Mouse (Mus musculus): ENCODE data around the gene Gm37419.

The Gm37419 gene

DNA sequence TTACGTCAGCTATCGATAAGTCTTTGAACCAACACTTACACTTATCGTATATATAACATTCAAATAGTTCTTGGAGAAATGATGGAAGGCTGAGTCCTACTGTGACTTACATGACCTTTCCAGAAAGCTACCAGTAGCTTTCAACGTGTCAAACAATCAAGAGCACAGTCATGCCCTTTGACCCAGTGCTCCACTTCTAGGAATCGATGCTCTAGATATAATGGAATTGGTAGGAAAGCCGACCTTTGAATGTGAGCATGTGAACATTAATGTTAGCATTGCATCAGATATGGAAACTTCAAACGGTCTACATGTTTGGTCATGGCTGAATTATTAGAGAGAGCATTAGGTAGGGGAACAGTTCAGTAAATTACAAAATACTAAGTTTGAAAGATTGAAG is 8.1 kb downstream of the Gm37419 start:
- no peak overlapping the region for H3K4me3 ChIP-seq (replicated peaks; ENCODE audit: low read length)
- no peaks in the 10 kb centered on the region for H3K9me3 ChIP-seq (ENCODE audit: low read length)
- H3K36me3 ChIP-seq (ENCODE audit: insufficient read depth, low read length): no peaks in the 10 kb centered on the region
- H3K4me1 ChIP-seq (replicated peaks; ENCODE audit: low read depth, low read length): peaks cover 7% of the 10 kb centered on the region
- H3K27me3 ChIP-seq (ENCODE audit: insufficient read depth, low read length): peaks cover 3% of the 10 kb centered on the region; the same call in 1 of the 2 replicates
- TF ChIP-seq NANOG (IDR thresholded peaks at IDR 0.05; ENCODE audit: borderline replicate concordance, low read length) (no peak), CTCF (conservative IDR thresholded peaks at IDR 0.05; ENCODE audit: low read length) (no peak), POU5F1 (IDR thresholded peaks at IDR 0.05; ENCODE audit: borderline replicate concordance, low read length) (no peak)

- Histone ChIP-seq H3K9me3 (ENCODE audit: low read length) (no peaks in the 10 kb centered on the region), H3K4me3 (replicated peaks; ENCODE audit: low read length) (no peak overlapping the region), H3K36me3 (ENCODE audit: insufficient read depth, low read length) (no peaks in the 10 kb centered on the region), H3K4me1 (replicated peaks; ENCODE audit: low read depth, low read length) (peaks cover 3% of the 10 kb centered on the region; the same call in 1 of the 2 replicates), H3K27me3 (ENCODE audit: insufficient read depth, low read length) (peaks cover 1% of the 10 kb centered on the region; the same call in 1 of the 2 replicates)
- no peak for TF ChIP-seq NANOG (IDR thresholded peaks at IDR 0.05; ENCODE audit: borderline replicate concordance, low read length)
- no peak for TF ChIP-seq POU5F1 (IDR thresholded peaks at IDR 0.05; ENCODE audit: borderline replicate concordance, low read length)
- no peak for TF ChIP-seq CTCF (conservative IDR thresholded peaks at IDR 0.05; ENCODE audit: low read length)
Measured at GRCm38 (mm10) chr16:23997228-23997627, 8.9 kb downstream of the Gm37419 start.

- TF ChIP-seq NANOG (IDR thresholded peaks at IDR 0.05; ENCODE audit: borderline replicate concordance, low read length) (no peak), CTCF (conservative IDR thresholded peaks at IDR 0.05; ENCODE audit: low read length) (no peak)
- Histone ChIP-seq H3K27me3 (ENCODE audit: insufficient read depth, low read length) (no peaks in the 10 kb centered on the region), H3K4me1 (replicated peaks; ENCODE audit: low read depth, low read length) (peaks cover 3% of the 10 kb centered on the region; the same call in 1 of the 2 replicates), H3K4me3 (replicated peaks; ENCODE audit: low read length) (no peak overlapping the region), H3K36me3 (ENCODE audit: insufficient read depth, low read length) (no peaks in the 10 kb centered on the region), H3K9me3 (ENCODE audit: low read length) (no peaks in the 10 kb centered on the region)
Measured at GRCm38 (mm10) chr16:23997912-23998311, 9.6 kb downstream of the Gm37419 start.

- H3K4me1 ChIP-seq (replicated peaks; ENCODE audit: low read depth, low read length): no peaks in the 10 kb centered on the region
- no peak for TF ChIP-seq POU5F1 (IDR thresholded peaks at IDR 0.05; ENCODE audit: borderline replicate concordance, low read length)
- no peak for TF ChIP-seq CTCF (conservative IDR thresholded peaks at IDR 0.05; ENCODE audit: low read length)
- TF ChIP-seq NANOG (IDR thresholded peaks at IDR 0.05; ENCODE audit: borderline replicate concordance, low read length): no peak
Measured at GRCm38 (mm10) chr16:24005928-24006327, 17.6 kb downstream of the Gm37419 start.

GRCm38 (mm10) chr16:24009891-24010290 is 21.6 kb downstream of the Gm37419 start:
- no peaks in the 10 kb centered on the region for H3K4me1 ChIP-seq (replicated peaks; ENCODE audit: low read depth, low read length)
- H3K27me3 ChIP-seq (ENCODE audit: insufficient read depth, low read length): no peaks in the 10 kb centered on the region
- TF ChIP-seq NANOG (IDR thresholded peaks at IDR 0.05; ENCODE audit: borderline replicate concordance, low read length) (no peak), POU5F1 (IDR thresholded peaks at IDR 0.05; ENCODE audit: borderline replicate concordance, low read length) (no peak), CTCF (conservative IDR thresholded peaks at IDR 0.05; ENCODE audit: low read length) (no peak)
- no peak overlapping the region for H3K4me3 ChIP-seq (replicated peaks; ENCODE audit: low read length)
- H3K9me3 ChIP-seq (ENCODE audit: low read length): no peaks in the 10 kb centered on the region
- no peaks in the 10 kb centered on the region for H3K36me3 ChIP-seq (ENCODE audit: insufficient read depth, low read length)

More at GRCm38 (mm10) chr16:24005928-24006327, 17.6 kb downstream of the Gm37419 start:
- Histone ChIP-seq H3K36me3 (ENCODE audit: insufficient read depth, low read length) (no peaks in the 10 kb centered on the region), H3K4me3 (replicated peaks; ENCODE audit: low read length) (no peak overlapping the region), H3K9me3 (ENCODE audit: low read length) (no peaks in the 10 kb centered on the region), H3K27me3 (ENCODE audit: insufficient read depth, low read length) (no peaks in the 10 kb centered on the region)

DNA sequence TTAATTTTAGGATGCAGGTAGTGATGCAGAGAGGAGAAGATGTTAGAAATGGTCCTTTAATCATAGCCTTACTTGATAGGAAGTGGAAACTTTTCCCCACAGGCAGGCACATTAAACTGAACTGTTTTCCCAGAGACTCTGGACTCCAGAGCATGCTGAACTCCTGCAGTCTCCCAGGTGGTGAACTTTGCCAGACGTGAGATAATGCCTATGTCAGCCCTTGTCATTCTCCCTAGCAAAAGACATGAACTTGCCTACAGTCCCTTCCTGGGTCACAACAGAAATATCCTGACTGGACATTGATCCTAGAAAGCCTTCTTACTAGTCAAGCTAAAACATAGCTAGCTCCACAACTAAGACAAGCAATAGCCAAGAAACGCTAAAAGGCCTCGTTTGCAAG is 23.0 kb downstream of the Gm37419 start:
- Histone ChIP-seq H3K9me3 (ENCODE audit: low read length) (0 out of 2 replicates have a peak, but pooled peaks cover 2% of the 10 kb centered on the region), H3K36me3 (ENCODE audit: insufficient read depth, low read length) (no peaks in the 10 kb centered on the region), H3K4me3 (replicated peaks; ENCODE audit: low read length) (no peak overlapping the region), H3K4me1 (replicated peaks; ENCODE audit: low read depth, low read length) (no peaks in the 10 kb centered on the region), H3K27me3 (ENCODE audit: insufficient read depth, low read length) (no peaks in the 10 kb centered on the region)
- no peak for TF ChIP-seq CTCF (conservative IDR thresholded peaks at IDR 0.05; ENCODE audit: low read length)
- no peak for TF ChIP-seq NANOG (IDR thresholded peaks at IDR 0.05; ENCODE audit: borderline replicate concordance, low read length)
- TF ChIP-seq POU5F1 (IDR thresholded peaks at IDR 0.05; ENCODE audit: borderline replicate concordance, low read length): no peak

- Histone ChIP-seq H3K4me3 (replicated peaks; ENCODE audit: low read length) (no peak overlapping the region), H3K36me3 (ENCODE audit: insufficient read depth, low read length) (no peaks in the 10 kb centered on the region), H3K9me3 (ENCODE audit: low read length) (peaks cover 10% of the 10 kb centered on the region), H3K4me1 (replicated peaks; ENCODE audit: low read depth, low read length) (no peaks in the 10 kb centered on the region), H3K27me3 (ENCODE audit: insufficient read depth, low read length) (no peaks in the 10 kb centered on the region)
- no peak for TF ChIP-seq CTCF (conservative IDR thresholded peaks at IDR 0.05; ENCODE audit: low read length)
- no peak for TF ChIP-seq POU5F1 (IDR thresholded peaks at IDR 0.05; ENCODE audit: borderline replicate concordance, low read length)
- no peak for TF ChIP-seq NANOG (IDR thresholded peaks at IDR 0.05; ENCODE audit: borderline replicate concordance, low read length)
Measured at GRCm38 (mm10) chr16:24012066-24012465, 23.8 kb downstream of the Gm37419 start.

GRCm38 (mm10) chr16:24014378-24014777 is 26.1 kb downstream of the Gm37419 start:
- no peaks in the 10 kb centered on the region for H3K36me3 ChIP-seq (ENCODE audit: insufficient read depth, low read length)
- H3K4me1 ChIP-seq (replicated peaks; ENCODE audit: low read depth, low read length): no peaks in the 10 kb centered on the region
- no peak for TF ChIP-seq POU5F1 (IDR thresholded peaks at IDR 0.05; ENCODE audit: borderline replicate concordance, low read length)
- TF ChIP-seq CTCF (conservative IDR thresholded peaks at IDR 0.05; ENCODE audit: low read length): no peak
- no peak for TF ChIP-seq NANOG (IDR thresholded peaks at IDR 0.05; ENCODE audit: borderline replicate concordance, low read length)
- no peaks in the 10 kb centered on the region for H3K27me3 ChIP-seq (ENCODE audit: insufficient read depth, low read length)
- H3K4me3 ChIP-seq (replicated peaks; ENCODE audit: low read length): no peak overlapping the region
- H3K9me3 ChIP-seq (ENCODE audit: low read length): peaks cover 11% of the 10 kb centered on the region

- TF ChIP-seq POU5F1 (IDR thresholded peaks at IDR 0.05; ENCODE audit: borderline replicate concordance, low read length): no peak
- no peak for TF ChIP-seq NANOG (IDR thresholded peaks at IDR 0.05; ENCODE audit: borderline replicate concordance, low read length)
- TF ChIP-seq CTCF (conservative IDR thresholded peaks at IDR 0.05; ENCODE audit: low read length): no peak
- H3K36me3 ChIP-seq (ENCODE audit: insufficient read depth, low read length): no peaks in the 10 kb centered on the region
- H3K4me3 ChIP-seq (replicated peaks; ENCODE audit: low read length): no peak overlapping the region
- H3K4me1 ChIP-seq (replicated peaks; ENCODE audit: low read depth, low read length): no peaks in the 10 kb centered on the region
- no peaks in the 10 kb centered on the region for H3K27me3 ChIP-seq (ENCODE audit: insufficient read depth, low read length)
- peaks cover 11% of the 10 kb centered on the region for H3K9me3 ChIP-seq (ENCODE audit: low read length)
Measured at GRCm38 (mm10) chr16:24016273-24016672, 28.0 kb downstream of the Gm37419 start.
